Mouse (Mus musculus): ENCODE data around the gene Larp7. TPM values are rescaled to one million over a fixed set of nuclear protein-coding genes. Genes with fewer than 3 reads are reported as not detected.

The Larp7 gene
- total and polyA plus RNA-seq, 2 experiments: 0.75 to 6.1 TPM

DNA sequence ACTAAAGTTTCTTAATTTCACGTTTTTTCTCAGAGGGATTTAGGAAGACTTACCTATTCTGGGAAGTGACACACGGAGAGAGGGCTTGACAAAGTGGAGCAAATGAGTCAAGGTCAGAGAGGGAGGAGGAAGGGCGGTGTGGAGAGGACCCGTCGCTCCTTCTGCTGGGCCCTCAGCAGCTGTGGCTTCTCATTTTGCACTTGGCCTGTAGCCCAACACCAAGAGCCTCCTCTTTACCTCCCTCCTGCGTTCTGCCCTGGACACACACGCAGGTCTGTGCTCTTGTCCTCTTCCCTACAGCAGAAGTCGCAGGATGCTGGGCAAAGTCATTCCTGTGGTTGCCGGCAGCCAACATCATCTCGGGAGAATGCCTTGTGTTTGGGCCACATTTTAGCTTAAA lies 32.0 kb downstream of the Larp7 start:
- H3K27ac ChIP-seq (replicated peaks; ENCODE audit: insufficient read depth, low read depth, low read length): no peak overlapping the region
- TF ChIP-seq POLR2A (IDR thresholded peaks at IDR 0.05; ENCODE audit: extremely low read depth, insufficient read depth, low read length) (no peak), CTCF (IDR thresholded peaks at IDR 0.05; ENCODE audit: low read depth, low read length) (no peak)
- no peak overlapping the region for H3K9ac ChIP-seq (ENCODE audit: low read depth, low read length)
- no peaks in the 10 kb centered on the region for H3K27me3 ChIP-seq (ENCODE audit: control insufficient read depth, insufficient read depth, low read length)
- no peaks in the 10 kb centered on the region for H3K79me2 ChIP-seq (ENCODE audit: control insufficient read depth, insufficient read depth, low read length)
- 80% methylated on average over 10 of the region's 10 CpGs for WGBS
- H3K4me3 ChIP-seq (ENCODE audit: insufficient read depth, low read depth, low read length): no peak overlapping the region
- no peaks in the 10 kb centered on the region for H3K36me3 ChIP-seq (ENCODE audit: control insufficient read depth, insufficient read depth, low read length)
- no peak for DNase-seq (ENCODE audit: extremely low read depth, low read depth, low spot score)
- H3K4me1 ChIP-seq (ENCODE audit: control insufficient read depth, insufficient read depth, low read length): no peaks in the 10 kb centered on the region

DNA sequence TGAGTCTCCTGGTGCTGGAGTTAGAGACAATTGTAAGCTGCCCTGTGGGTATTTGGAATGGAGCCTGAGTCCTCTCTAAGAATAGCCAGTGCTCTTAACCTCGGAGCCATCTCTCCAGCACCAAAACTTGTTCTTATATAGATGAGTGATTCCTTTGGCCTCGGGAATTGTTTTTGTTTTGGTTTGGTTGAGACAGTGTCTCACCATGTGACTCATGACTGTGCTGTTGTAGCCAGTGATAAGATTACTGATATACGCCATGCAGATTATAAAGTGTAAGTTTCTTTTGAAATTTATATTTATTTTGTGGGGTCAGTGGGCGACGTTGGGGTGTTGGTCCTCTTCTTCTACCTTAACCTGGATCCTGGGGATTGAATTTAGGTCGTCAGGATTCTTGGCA lies 32.8 kb downstream of the Larp7 start:
- Histone ChIP-seq H3K27me3 (ENCODE audit: control insufficient read depth, insufficient read depth, low read length) (no peaks in the 10 kb centered on the region), H3K36me3 (ENCODE audit: control insufficient read depth, insufficient read depth, low read length) (no peaks in the 10 kb centered on the region), H3K79me2 (ENCODE audit: control insufficient read depth, insufficient read depth, low read length) (no peaks in the 10 kb centered on the region), H3K27ac (replicated peaks; ENCODE audit: insufficient read depth, low read depth, low read length) (no peak overlapping the region), H3K4me3 (ENCODE audit: insufficient read depth, low read depth, low read length) (no peak overlapping the region), H3K9ac (ENCODE audit: low read depth, low read length) (no peak overlapping the region), H3K4me1 (ENCODE audit: control insufficient read depth, insufficient read depth, low read length) (no peaks in the 10 kb centered on the region)
- TF ChIP-seq CTCF (IDR thresholded peaks at IDR 0.05; ENCODE audit: low read depth, low read length): no peak
- TF ChIP-seq POLR2A (IDR thresholded peaks at IDR 0.05; ENCODE audit: extremely low read depth, insufficient read depth, low read length): no peak
- 71% methylated on average over 6 of the region's 6 CpGs for WGBS
- no peak for DNase-seq (ENCODE audit: extremely low read depth, low read depth, low spot score)

DNA sequence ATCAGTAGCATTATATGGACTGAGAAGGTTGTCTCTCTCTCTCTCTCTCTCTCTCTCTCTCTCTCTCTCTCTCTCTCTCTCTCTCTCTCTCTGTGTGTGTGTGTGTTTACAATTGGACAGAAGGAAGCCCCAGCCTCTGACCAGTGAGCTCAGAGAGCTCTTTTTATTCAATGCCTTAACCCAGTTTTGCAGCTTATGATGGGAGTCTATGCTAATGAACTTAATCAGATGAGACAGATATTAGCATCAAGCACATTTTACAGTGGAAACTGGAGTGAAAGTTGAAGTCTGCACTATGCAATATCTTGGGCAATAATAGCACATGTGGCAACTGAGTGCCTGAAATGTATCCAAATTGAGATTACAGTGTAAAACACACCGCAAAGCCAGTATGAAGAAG lies 37.9 kb downstream of the Larp7 start:
- TF ChIP-seq CTCF (IDR thresholded peaks at IDR 0.05; ENCODE audit: low read depth, low read length) (no peak), POLR2A (IDR thresholded peaks at IDR 0.05; ENCODE audit: extremely low read depth, insufficient read depth, low read length) (no peak)
- no peak overlapping the region for H3K4me3 ChIP-seq (ENCODE audit: insufficient read depth, low read depth, low read length)
- WGBS: 93% methylated on average over 1 of the region's 1 CpGs
- H3K9ac ChIP-seq (ENCODE audit: low read depth, low read length): no peak overlapping the region
- no peak overlapping the region for H3K27ac ChIP-seq (replicated peaks; ENCODE audit: insufficient read depth, low read depth, low read length)
- DNase-seq (ENCODE audit: extremely low read depth, low read depth, low spot score): no peak
- no peaks in the 10 kb centered on the region for H3K36me3 ChIP-seq (ENCODE audit: control insufficient read depth, insufficient read depth, low read length)
- no peaks in the 10 kb centered on the region for H3K27me3 ChIP-seq (ENCODE audit: control insufficient read depth, insufficient read depth, low read length)
- H3K79me2 ChIP-seq (ENCODE audit: control insufficient read depth, insufficient read depth, low read length): no peaks in the 10 kb centered on the region
- no peaks in the 10 kb centered on the region for H3K4me1 ChIP-seq (ENCODE audit: control insufficient read depth, insufficient read depth, low read length)

DNA sequence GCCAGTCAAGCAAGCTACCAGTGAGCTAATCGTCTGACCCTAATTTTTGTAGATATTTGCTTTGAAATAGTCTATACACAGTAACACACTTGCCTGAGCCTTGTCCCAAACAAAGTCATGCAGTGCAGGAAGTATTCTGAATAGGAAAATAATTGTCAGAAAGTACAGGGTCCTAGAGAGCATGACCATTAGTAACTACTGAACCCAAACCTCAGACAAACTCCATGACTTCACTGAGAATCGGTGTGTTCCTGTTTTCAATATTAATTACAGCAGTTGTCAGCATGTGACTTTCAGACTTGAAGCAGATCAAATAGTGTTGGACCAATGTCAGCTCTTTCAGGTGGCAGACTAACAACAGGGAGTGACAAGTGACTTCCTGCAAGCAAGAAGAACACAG lies 39.5 kb downstream of the Larp7 start:
- H3K9ac ChIP-seq (ENCODE audit: low read depth, low read length): no peak overlapping the region
- TF ChIP-seq CTCF (IDR thresholded peaks at IDR 0.05; ENCODE audit: low read depth, low read length) (no peak), POLR2A (IDR thresholded peaks at IDR 0.05; ENCODE audit: extremely low read depth, insufficient read depth, low read length) (no peak)
- H3K4me3 ChIP-seq (ENCODE audit: insufficient read depth, low read depth, low read length): no peak overlapping the region
- no peaks in the 10 kb centered on the region for H3K27me3 ChIP-seq (ENCODE audit: control insufficient read depth, insufficient read depth, low read length)
- DNase-seq (ENCODE audit: extremely low read depth, low read depth, low spot score): no peak
- no peaks in the 10 kb centered on the region for H3K36me3 ChIP-seq (ENCODE audit: control insufficient read depth, insufficient read depth, low read length)
- 81% methylated on average over 2 of the region's 2 CpGs for WGBS
- no peaks in the 10 kb centered on the region for H3K79me2 ChIP-seq (ENCODE audit: control insufficient read depth, insufficient read depth, low read length)
- H3K27ac ChIP-seq (replicated peaks; ENCODE audit: insufficient read depth, low read depth, low read length): no peak overlapping the region
- no peaks in the 10 kb centered on the region for H3K4me1 ChIP-seq (ENCODE audit: control insufficient read depth, insufficient read depth, low read length)

DNA sequence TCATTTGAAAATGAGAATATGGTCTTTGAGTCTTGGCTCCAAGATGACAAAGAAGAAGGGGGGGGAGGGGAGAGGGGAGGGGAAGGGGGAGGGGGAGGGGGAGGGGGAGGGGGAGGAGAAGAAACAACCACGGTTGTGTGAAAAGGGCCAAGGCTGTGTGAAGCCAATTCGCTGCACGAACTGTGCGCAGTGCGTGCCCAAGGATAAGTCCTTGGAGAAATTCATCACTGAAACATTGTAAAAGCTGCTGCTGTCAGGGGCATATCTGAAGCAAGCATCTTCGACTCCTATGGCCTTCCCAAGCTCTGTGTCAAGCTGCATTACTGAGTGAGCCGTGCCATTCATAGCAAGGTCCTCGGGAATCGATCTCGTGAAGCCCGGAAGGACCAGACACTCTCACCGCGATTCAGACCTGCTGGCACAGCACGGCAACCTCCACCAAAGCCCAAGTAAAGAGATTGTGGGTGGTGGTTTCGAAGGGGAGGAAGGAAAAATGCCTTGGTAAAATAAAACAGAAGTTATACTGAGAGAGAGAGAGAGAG lies 40.3 kb downstream of the Larp7 start:
- TF ChIP-seq POLR2A (IDR thresholded peaks at IDR 0.05; ENCODE audit: extremely low read depth, insufficient read depth, low read length) (no peak), CTCF (IDR thresholded peaks at IDR 0.05; ENCODE audit: low read depth, low read length) (no peak)
- Histone ChIP-seq H3K27ac (replicated peaks; ENCODE audit: insufficient read depth, low read depth, low read length) (no peak overlapping the region), H3K4me1 (ENCODE audit: control insufficient read depth, insufficient read depth, low read length) (no peaks in the 10 kb centered on the region), H3K36me3 (ENCODE audit: control insufficient read depth, insufficient read depth, low read length) (no peaks in the 10 kb centered on the region), H3K4me3 (ENCODE audit: insufficient read depth, low read depth, low read length) (no peak overlapping the region), H3K79me2 (ENCODE audit: control insufficient read depth, insufficient read depth, low read length) (no peaks in the 10 kb centered on the region), H3K27me3 (ENCODE audit: control insufficient read depth, insufficient read depth, low read length) (no peaks in the 10 kb centered on the region), H3K9ac (ENCODE audit: low read depth, low read length) (no peak overlapping the region)
- 81% methylated on average over 15 of the region's 15 CpGs for WGBS
- no peak for DNase-seq (ENCODE audit: extremely low read depth, low read depth, low spot score)

DNA sequence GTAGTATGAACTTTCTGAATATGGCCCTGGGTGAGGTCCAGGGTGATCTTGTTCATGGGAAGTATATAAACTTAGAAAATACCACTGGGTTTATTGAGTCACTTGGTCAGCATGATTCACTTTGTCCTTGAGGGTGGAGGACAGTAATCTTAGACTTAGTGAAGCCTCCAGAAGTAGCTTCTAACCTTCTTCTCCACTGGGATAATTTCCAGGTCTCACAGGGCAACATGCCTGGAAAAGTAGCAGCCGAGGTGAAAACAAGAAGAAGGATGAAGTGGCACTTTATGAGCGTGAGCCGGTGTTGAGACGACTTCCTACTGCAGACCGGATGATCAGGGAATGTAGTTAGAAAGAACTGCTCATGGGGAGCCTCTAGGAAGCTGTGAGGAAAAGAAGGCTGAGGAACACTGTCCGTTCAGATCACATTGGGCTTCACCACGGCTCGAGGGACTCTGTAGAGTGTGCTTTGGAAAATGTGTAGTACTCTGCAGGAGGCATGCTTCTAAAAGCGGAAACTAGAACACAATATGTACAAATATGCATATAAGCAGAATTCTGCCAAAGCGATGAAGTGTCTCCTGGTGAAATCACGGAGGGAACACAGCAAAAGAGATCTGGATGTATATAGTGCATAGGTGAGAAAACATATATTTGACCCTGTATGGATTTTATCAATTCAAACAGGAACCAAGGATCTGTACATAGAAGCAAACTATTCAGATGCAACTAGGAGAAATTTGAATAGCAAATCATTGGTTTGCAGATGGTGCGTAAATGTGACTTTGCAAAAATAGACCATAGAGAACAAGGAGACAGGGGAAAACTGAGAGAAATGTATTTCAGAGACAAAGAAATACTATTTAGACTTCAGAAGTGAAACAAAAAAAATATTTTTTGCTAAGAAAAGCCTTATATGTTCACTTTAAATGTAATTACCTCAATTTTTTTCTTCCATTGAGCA lies 41.1 kb downstream of the Larp7 start:
- Histone ChIP-seq H3K27me3 (ENCODE audit: control insufficient read depth, insufficient read depth, low read length) (no peaks in the 10 kb centered on the region), H3K4me3 (ENCODE audit: insufficient read depth, low read depth, low read length) (no peak overlapping the region), H3K27ac (replicated peaks; ENCODE audit: insufficient read depth, low read depth, low read length) (no peak overlapping the region), H3K4me1 (ENCODE audit: control insufficient read depth, insufficient read depth, low read length) (no peaks in the 10 kb centered on the region), H3K36me3 (ENCODE audit: control insufficient read depth, insufficient read depth, low read length) (no peaks in the 10 kb centered on the region), H3K79me2 (ENCODE audit: control insufficient read depth, insufficient read depth, low read length) (no peaks in the 10 kb centered on the region), H3K9ac (ENCODE audit: low read depth, low read length) (no peak overlapping the region)
- 79% methylated on average over 12 of the region's 12 CpGs for WGBS
- no peak for TF ChIP-seq POLR2A (IDR thresholded peaks at IDR 0.05; ENCODE audit: extremely low read depth, insufficient read depth, low read length)
- TF ChIP-seq CTCF (IDR thresholded peaks at IDR 0.05; ENCODE audit: low read depth, low read length): no peak
- DNase-seq (ENCODE audit: extremely low read depth, low read depth, low spot score): no peak
